Mouse (Mus musculus) kidney, postnatal 0 days (tissue): ENCODE data around the gene Syne2. TPM values are rescaled to one million over a fixed set of nuclear protein-coding genes. Genes with fewer than 3 reads are reported as not detected.

Source experiments
- ATAC-seq: fragments of 200-750 bp; cut with Nextera tagmentation; replicated peaks from 2 replicates; pipeline ENCODE4 v1.8.0; 2017; ENCODE audit warnings: low read depth, moderate number of reproducible peaks, moderate TSS enrichment, moderate library complexity; ENCODE audit not compliant: low FRiP score
- DNase-seq: peaks from one replicate; pipeline ENCODE4 v3.0.0-alpha.2; 2016; ENCODE audit warnings: low spot score
- H3K27ac ChIP-seq: fragments of 300-500 bp; sonication (generic); 2 replicates; pipeline ENCODE4 v1.5.1; 2014; ENCODE audit warnings: mild to moderate bottlenecking
- H3K27me3 ChIP-seq: fragments of 300-500 bp; sonication (generic); 2 replicates; pipeline ENCODE4 v1.6.1; 2014; ENCODE audit warnings: low read length, mixed read lengths; ENCODE audit not compliant: insufficient read depth
- H3K36me3 ChIP-seq: fragments of 300-500 bp; sonication (generic); 2 replicates; pipeline ENCODE4 v1.6.1; 2014; ENCODE audit warnings: low read length, mixed read lengths; ENCODE audit not compliant: insufficient read depth
- H3K4me1 ChIP-seq: fragments of 300-500 bp; sonication (generic); replicated peaks from 2 replicates; pipeline ENCODE4 v1.6.1; 2014; ENCODE audit warnings: antibody characterized with exemption, low read length, mixed read lengths; ENCODE audit not compliant: insufficient read depth
- H3K4me2 ChIP-seq: fragments of 300-500 bp; sonication (generic); 2 replicates; pipeline ENCODE4 v1.6.1; 2014; ENCODE audit warnings: mild to moderate bottlenecking, low read length, moderate library complexity, mixed read lengths
- H3K4me3 ChIP-seq: fragments of 300-500 bp; sonication (generic); replicated peaks from 2 replicates; pipeline ENCODE4 v1.5.1; 2014; ENCODE audit warnings: low read depth, low read length
- H3K9ac ChIP-seq: fragments of 300-500 bp; sonication (generic); 2 replicates; pipeline ENCODE4 v1.6.1; 2014; ENCODE audit warnings: low read depth, low read length
- H3K9me3 ChIP-seq: fragments of 300-500 bp; sonication (generic); replicated peaks from 2 replicates; pipeline ENCODE4 v1.6.1; 2016; ENCODE audit warnings: low read length, inconsistent platforms, mixed read lengths
- CTCF ChIP-seq: IDR thresholded peaks from 2 replicates; pipeline ENCODE4 v1.5.1; 2016; ENCODE audit warnings: antibody characterized with exemption, low read depth, mild to moderate bottlenecking, moderate library complexity
- WGBS: fragments of 180-500 bp; shearing (Covaris S2); extraction: QIAGEN DNeasy Blood & Tissue Kit; methylation state at CpG from one replicate; pipeline ENCODE4 v1.1.7; 2014; 5-methylcytosine and 5-hydroxymethylcytosine counted together
- polyA plus RNA-seq: library from polyadenylated mRNA; unstranded; fragments of >200 nt; fragmentation: Nextera tagmentation; extraction: Ambion mirVana; gene quantifications from 2 replicates; pipeline ENCODE4 v1.2.1, GENCODE M21; 2015

Syne2 gene
- polyA plus RNA-seq, 1 experiment from 2014 or later, result 37.2 TPM

DNA sequence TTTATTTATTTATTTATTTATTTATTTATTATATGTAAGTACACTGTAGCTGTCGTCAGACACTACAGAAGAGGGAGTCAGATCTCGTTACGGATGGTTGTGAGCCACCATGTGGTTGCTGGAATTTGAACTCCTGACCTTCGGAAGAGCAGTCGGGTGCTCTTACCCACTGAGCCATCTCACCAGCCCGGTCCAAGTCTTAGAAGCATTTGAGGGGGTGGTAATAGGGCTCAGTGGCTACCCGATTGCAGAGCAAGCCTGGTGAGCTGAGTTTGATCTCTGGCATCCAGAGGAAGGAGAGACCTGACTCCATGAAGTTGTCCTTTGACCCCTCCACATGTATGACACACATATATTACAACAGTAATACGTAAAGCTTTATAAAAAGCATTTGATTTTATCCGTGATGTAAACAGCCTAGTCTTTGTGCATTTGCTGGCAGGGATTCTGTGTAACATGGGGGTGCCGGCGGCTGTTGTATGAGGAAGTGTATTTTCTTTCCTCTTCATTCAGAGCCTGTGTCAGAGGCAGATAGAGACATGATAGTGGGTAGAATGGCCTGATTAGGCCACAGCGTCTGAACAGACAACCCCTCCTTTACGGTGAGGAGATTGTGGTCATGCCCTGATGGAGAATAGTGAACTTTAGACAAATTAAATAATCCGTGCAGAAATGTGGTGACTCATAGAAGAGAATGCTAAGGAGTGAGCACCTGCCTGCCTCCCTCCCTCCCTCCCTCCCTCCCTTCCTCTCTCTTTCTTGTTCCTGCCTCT is 38.3 kb downstream of the Syne2 start:
- peak; percentile 87 for ATAC-seq
- Histone ChIP-seq H3K9ac (no peak overlapping the region), H3K27me3 (no peaks in the 10 kb centered on the region), H3K9me3 (no peaks in the 10 kb centered on the region), H3K27ac (peak overlapping the region; percentile 43; the same call in 1 of the 2 replicates), H3K36me3 (no peaks in the 10 kb centered on the region), H3K4me1 (peaks cover 19% of the 10 kb centered on the region; the same call in 1 of the 2 replicates), H3K4me3 (no peak overlapping the region), H3K4me2 (no peak overlapping the region)
- WGBS, result 52% methylated on average over 14 of the region's 14 CpGs
- no peak for TF ChIP-seq CTCF
- DNase-seq, result no peak

DNA sequence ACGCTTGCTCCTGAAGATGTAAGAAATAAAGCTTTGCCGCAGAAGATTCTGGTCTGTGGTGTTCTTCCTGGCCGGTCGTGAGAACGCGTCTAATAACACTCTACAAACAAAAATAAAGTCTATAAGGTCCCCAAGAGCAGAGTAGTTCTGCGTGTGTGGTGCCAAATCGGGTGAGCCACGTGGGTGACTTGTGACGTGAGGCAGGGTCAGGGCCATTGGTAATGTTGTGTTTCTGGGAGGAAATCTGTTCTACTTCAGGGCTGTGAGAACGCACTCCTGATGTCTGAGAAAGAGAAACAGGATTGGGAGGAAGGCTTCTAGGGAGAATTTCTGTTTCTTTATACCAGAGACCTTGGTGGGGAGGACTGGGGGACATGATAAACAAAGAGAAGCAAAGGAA is 42.0 kb downstream of the Syne2 start:
- H3K4me2 ChIP-seq, result no peak overlapping the region
- H3K9me3 ChIP-seq, result no peaks in the 10 kb centered on the region
- ATAC-seq (no peak), DNase-seq (no peak)
- no peaks in the 10 kb centered on the region for H3K36me3 ChIP-seq
- H3K4me1 ChIP-seq, result peaks cover 6% of the 10 kb centered on the region; the same call in 1 of the 2 replicates
- no peak for TF ChIP-seq CTCF
- H3K9ac ChIP-seq, result no peak overlapping the region
- 74% methylated on average over 10 of the region's 11 CpGs for WGBS
- H3K27ac ChIP-seq, result 0 out of 2 replicates have a peak overlapping the region, but pooled peaks have one; percentile 34
- no peak overlapping the region for H3K4me3 ChIP-seq
- no peaks in the 10 kb centered on the region for H3K27me3 ChIP-seq

GRCm38 (mm10) chr12:75860843-75861242 is 42.9 kb downstream of the Syne2 start:
- Histone ChIP-seq H3K27me3 (no peaks in the 10 kb centered on the region), H3K4me3 (no peak overlapping the region), H3K36me3 (no peaks in the 10 kb centered on the region), H3K4me2 (no peak overlapping the region), H3K27ac (no peak overlapping the region), H3K4me1 (0 out of 2 replicates have a peak, but pooled peaks cover 6% of the 10 kb centered on the region), H3K9ac (no peak overlapping the region), H3K9me3 (no peaks in the 10 kb centered on the region)
- DNase-seq, result no peak
- ATAC-seq, result no peak
- TF ChIP-seq CTCF, result no peak
- WGBS, result 92% methylated on average over 6 of the region's 6 CpGs

DNA sequence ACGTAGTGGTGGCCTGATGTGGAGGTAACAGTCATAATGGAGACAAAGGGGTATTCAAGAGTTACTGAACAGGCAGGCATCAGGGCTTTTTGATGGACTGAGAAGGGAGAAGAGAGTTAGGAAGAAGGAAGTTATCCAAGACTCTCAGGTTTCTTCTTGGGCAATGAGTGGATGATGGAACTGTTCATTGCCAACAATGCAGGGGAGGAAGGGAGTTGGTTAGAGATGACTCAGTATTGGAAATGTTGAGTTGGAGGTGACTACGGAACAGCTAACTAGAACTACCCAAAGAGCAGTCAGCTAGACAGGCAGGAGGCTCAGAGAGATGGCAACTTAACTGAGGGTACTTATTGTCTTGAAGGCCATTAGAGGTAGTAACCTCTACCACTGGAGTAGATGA is 47.2 kb downstream of the Syne2 start:
- no peak overlapping the region for H3K4me3 ChIP-seq
- WGBS, result 93% methylated on average over 2 of the region's 2 CpGs
- H3K4me2 ChIP-seq, result no peak overlapping the region
- H3K4me1 ChIP-seq, result 0 out of 2 replicates have a peak, but pooled peaks cover 5% of the 10 kb centered on the region
- H3K9ac ChIP-seq, result no peak overlapping the region
- no peak for TF ChIP-seq CTCF
- no peak for DNase-seq
- no peaks in the 10 kb centered on the region for H3K36me3 ChIP-seq
- no peak for ATAC-seq
- H3K27ac ChIP-seq, result no peak overlapping the region
- no peaks in the 10 kb centered on the region for H3K27me3 ChIP-seq
- no peaks in the 10 kb centered on the region for H3K9me3 ChIP-seq

DNA sequence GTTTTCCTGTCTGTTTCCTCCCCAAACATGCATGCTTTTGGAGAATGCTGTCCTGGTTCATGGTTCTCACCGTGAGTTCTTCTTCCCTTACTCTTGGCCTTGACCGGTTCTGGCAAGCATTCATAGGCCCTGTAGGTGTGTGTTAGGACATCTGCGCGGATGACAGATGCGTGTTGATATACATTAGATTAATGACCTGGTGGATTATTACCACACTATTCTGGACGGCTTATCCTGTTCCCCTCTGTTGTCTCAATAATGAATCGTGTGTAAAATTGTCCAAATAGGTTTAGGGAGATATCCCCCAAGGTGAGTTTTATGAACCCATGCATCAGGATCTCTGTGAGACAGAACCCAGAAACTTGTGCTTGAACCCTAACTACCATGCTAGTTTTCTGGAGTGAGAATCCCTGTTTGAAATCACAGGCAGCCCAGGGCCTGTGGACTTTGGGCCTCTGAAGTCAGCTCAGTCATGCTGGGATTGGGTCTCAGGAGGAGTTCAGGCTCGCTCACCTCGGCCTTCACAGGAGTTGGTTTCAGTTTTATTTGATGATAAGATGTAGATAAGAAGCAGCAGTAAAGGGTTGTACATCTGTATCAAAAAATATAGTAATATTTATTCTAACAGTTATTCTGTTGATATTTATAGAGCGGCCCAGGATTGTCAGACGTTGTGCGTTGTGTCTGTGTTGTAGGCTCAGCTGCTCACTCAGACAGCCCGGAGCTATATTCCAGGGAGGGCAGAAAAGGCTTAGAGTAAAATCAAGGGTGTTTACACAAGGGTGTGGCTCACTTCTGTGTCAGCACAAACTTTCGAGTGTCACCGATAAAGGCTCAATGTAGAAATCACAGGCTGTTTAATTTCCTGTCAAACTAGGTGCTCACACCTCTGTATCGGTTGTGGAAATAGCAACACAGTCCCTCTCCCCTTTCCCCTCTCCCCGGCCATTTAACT is 48.8 kb downstream of the Syne2 start:
- Histone ChIP-seq H3K9ac (no peak overlapping the region), H3K36me3 (no peaks in the 10 kb centered on the region), H3K27ac (no peak overlapping the region), H3K9me3 (no peaks in the 10 kb centered on the region), H3K27me3 (no peaks in the 10 kb centered on the region), H3K4me3 (no peak overlapping the region), H3K4me2 (no peak overlapping the region), H3K4me1 (0 out of 2 replicates have a peak, but pooled peaks cover 5% of the 10 kb centered on the region)
- no peak for TF ChIP-seq CTCF
- ATAC-seq (no peak), DNase-seq (no peak)
- 63% methylated on average over 17 of the region's 17 CpGs for WGBS
